Mouse (Mus musculus) liver, embryonic 14.5 days (tissue): ENCODE data around the gene Zfp445. TPM values are rescaled to one million over a fixed set of nuclear protein-coding genes. Genes with fewer than 3 reads are reported as not detected.
A peak's percentile ranks its signal among the peaks of the same experiment; 100 is the strongest.

Experiments
- ATAC-seq: fragments of 200-750 bp; cut with Nextera tagmentation; 2 replicates; pipeline ENCODE4 v1.8.0; 2017; ENCODE audit warnings: moderate number of reproducible peaks, mild to moderate bottlenecking, moderate library complexity; ENCODE audit not compliant: insufficient read depth
- DNase-seq, 3 experiments: peaks; one replicate each; pipeline ENCODE4 v3.0.0-alpha.2; 2012 to 2013; ENCODE audit warnings: low read depth in 3 of 3, low spot score in 3 of 3
- H3K27ac ChIP-seq: fragments of 300-500 bp; sonication (generic); 2 replicates; pipeline ENCODE4 v1.5.1; 2014; ENCODE audit warnings: moderate library complexity, mild to moderate bottlenecking, control low read depth, inconsistent platforms
- H3K27me3 ChIP-seq: fragments of 300-500 bp; sonication (generic); 2 replicates; pipeline ENCODE4 v1.6.1; 2014; ENCODE audit warnings: mild to moderate bottlenecking, low read length, moderate library complexity; ENCODE audit not compliant: control insufficient read depth, insufficient read depth
- H3K36me3 ChIP-seq: fragments of 300-500 bp; sonication (generic); replicated peaks from 2 replicates; pipeline ENCODE4 v1.6.1; 2014; ENCODE audit warnings: low read depth; ENCODE audit not compliant: control insufficient read depth, insufficient read depth
- H3K4me1 ChIP-seq, 2 experiments: fragments of 200-500 bp in 1 of 2; fragments of 300-500 bp in 1 of 2; sonication (generic) in 1 of 2; replicated peaks; 2 replicates each; pipeline ENCODE4 v1.6.1; 2012 to 2014; ENCODE audit warnings: antibody characterized with exemption in 1 of 2, inconsistent platforms in 1 of 2, low read length in 1 of 2; ENCODE audit not compliant: control insufficient read depth in 2 of 2, insufficient read depth in 2 of 2
- H3K4me2 ChIP-seq: fragments of 300-500 bp; sonication (generic); 2 replicates; pipeline ENCODE4 v1.6.1; 2014; ENCODE audit warnings: low read depth, mild to moderate bottlenecking, control low read depth, moderate library complexity
- H3K4me3 ChIP-seq, 2 experiments: fragments of 200-500 bp in 1 of 2; fragments of 300-500 bp in 1 of 2; sonication (generic) in 1 of 2; 2 replicates each; pipeline ENCODE4 v1.5.1; 2012 to 2014; ENCODE audit warnings: low read depth in 2 of 2, low read length in 2 of 2, mild to moderate bottlenecking in 2 of 2, control low read depth in 1 of 2, inconsistent platforms in 1 of 2, moderate library complexity in 1 of 2; ENCODE audit not compliant: insufficient read depth in 1 of 2
- H3K9ac ChIP-seq: fragments of 300-500 bp; sonication (generic); replicated peaks from 2 replicates; pipeline ENCODE4 v1.6.1; 2014; ENCODE audit warnings: mild to moderate bottlenecking, control low read depth, moderate library complexity
- H3K9me3 ChIP-seq: fragments of 300-500 bp; sonication (generic); 2 replicates; pipeline ENCODE4 v1.6.1; 2016; ENCODE audit warnings: low read length, mixed read lengths; ENCODE audit not compliant: control insufficient read depth
- CTCF ChIP-seq: IDR thresholded peaks from 2 replicates; pipeline ENCODE4 v1.5.1; 2016; ENCODE audit warnings: antibody characterized with exemption, low read depth, control low read depth
- EP300 ChIP-seq: IDR thresholded peaks from 2 replicates; pipeline ENCODE4 v1.6.1; 2016; ENCODE audit warnings: antibody characterized with exemption, low read depth
- WGBS: fragments of 180-500 bp; shearing (Covaris S2); extraction: QIAGEN DNeasy Blood & Tissue Kit; methylation state at CpG from one replicate; pipeline ENCODE4 v1.1.7; 2014; ENCODE audit not compliant: insufficient replicate concordance; 5-methylcytosine and 5-hydroxymethylcytosine counted together
- polyA plus RNA-seq, 2 experiments: library from polyadenylated mRNA; depleted of rRNA in 1 of 2; stranded (reverse) in 1 of 2; unstranded in 1 of 2; fragments of >200 nt; fragmentation: Nextera tagmentation in 1 of 2; extraction: Ambion mirVana in 1 of 2; gene quantifications; 2 replicates each; pipeline versions ENCODE4 v1.2.1 to v1.2.3; 2012 to 2014

The Zfp445 gene
- polyA plus RNA-seq, 2 experiments, result 14.1 to 18.0 TPM

DNA sequence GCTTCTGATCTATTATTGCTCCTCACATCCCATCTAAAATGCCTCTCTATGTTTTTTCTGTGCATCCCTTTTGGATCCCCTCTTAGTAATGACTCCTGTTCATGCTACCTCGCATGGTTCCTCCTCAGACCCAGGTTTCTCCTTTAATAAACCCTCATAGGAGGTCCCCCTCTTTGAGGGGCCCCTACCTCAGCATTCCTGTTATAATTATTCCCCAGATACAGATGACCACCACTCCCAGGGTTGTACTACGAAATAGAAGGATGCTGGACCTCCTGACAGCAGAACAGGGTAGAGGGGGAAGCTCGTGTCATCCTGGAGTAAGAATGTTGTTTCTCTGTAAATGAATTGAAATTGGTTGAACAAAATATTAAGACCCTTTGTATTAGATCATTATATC is 19.6 kb upstream of the Zfp445 start, which contains the start of gene Zkscan7:
TSS of gene Zkscan7 (plus strand) at position 301 of the 400 bp plus-strand sequence.
- no peak for DNase-seq
- WGBS, result 53% methylated on average over 3 of the region's 3 CpGs
- H3K9ac ChIP-seq, result no peak within 1 kb of the TSS

GRCm38 (mm10) chr9:122875145-122875544 is 9.3 kb upstream of the Zfp445 start:
- Histone ChIP-seq H3K4me2 (no peak overlapping the region), H3K4me3 (no peak overlapping the region), H3K27me3 (no peaks in the 10 kb centered on the region), H3K9ac (no peak overlapping the region), H3K4me1 (no peaks in the 10 kb centered on the region), H3K36me3 (no peaks in the 10 kb centered on the region), H3K27ac (no peak overlapping the region), H3K9me3 (no peaks in the 10 kb centered on the region)
- ATAC-seq (no peak), DNase-seq (no peak)
- no peak for TF ChIP-seq CTCF
- 63% methylated on average over 2 of the region's 2 CpGs for WGBS

More for the DNA sequence above, 19.6 kb upstream of the Zfp445 start, which contains the start of gene Zkscan7:
- TF ChIP-seq EP300 (no peak), CTCF (no peak)
- no peaks in the 10 kb centered on the region for H3K9me3 ChIP-seq
- ATAC-seq, result no peak
- peak within 1 kb of the TSS in 1 of 2 experiments; percentile 62; a peak in 2 of 4 replicates for H3K4me3 ChIP-seq
- H3K27me3 ChIP-seq, result no peaks in the 10 kb centered on the region
- H3K27ac ChIP-seq, result no peak within 1 kb of the TSS
- H3K36me3 ChIP-seq, result no peaks in the 10 kb centered on the region
- H3K4me1 ChIP-seq, result peaks cover 0 to 2% of the 10 kb centered on the region in 2 experiments; a peak in 1 of 4 replicates
- H3K4me2 ChIP-seq, result peak within 1 kb of the TSS; percentile 83

DNA sequence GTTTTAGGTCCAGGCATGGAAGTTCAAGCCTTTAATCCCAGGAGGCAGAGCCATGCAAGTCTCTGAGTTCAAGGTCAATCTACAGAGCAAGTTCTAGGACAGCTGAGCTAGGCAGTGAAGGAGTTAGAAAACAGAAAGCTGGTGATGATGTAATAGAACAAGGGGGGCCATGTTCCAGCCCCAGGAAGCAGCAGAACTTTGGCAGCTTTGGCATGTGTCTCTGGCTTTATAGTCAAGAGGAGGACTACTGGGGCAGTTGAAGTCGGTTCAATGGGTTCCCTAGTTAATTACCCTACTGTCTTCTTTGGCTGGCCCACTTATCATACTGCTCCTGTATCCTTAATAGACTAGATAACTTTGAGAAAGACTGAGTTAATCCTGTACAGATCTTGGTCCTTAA is 8.8 kb upstream of the Zfp445 start:
- no peak overlapping the region for H3K4me2 ChIP-seq
- no peaks in the 10 kb centered on the region for H3K27me3 ChIP-seq
- 57% methylated on average over 1 of the region's 1 CpGs for WGBS
- H3K36me3 ChIP-seq, result no peaks in the 10 kb centered on the region
- H3K4me3 ChIP-seq, result no peak overlapping the region
- no peaks in the 10 kb centered on the region for H3K4me1 ChIP-seq
- H3K9me3 ChIP-seq, result no peaks in the 10 kb centered on the region
- DNase-seq (no peak), ATAC-seq (no peak)
- no peak overlapping the region for H3K27ac ChIP-seq
- TF ChIP-seq EP300, result no peak
- no peak for TF ChIP-seq CTCF
- no peak overlapping the region for H3K9ac ChIP-seq

- 52% methylated on average over 4 of the region's 4 CpGs for WGBS
- no peak overlapping the region for H3K27ac ChIP-seq
Measured at GRCm38 (mm10) chr9:122872595-122872994, 6.8 kb upstream of the Zfp445 start.

DNA sequence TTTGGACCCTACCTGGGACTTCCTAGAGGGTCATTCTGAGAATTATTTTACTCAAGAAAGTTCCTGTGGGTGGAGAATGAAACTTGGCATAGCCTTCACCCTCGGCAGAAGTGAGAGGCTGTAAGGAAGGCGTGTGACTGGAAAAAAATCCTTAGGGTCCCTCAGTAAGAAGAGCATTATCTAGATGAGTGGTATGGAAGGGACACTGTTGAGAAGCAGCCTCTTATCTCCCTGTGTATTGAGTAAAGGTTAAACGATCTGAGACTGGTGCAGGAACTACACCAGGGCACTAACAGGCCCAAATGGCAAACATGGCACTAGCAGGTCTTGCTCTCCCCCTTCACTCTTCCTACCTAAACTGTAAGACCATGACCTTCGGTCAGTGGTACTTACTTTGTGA is 386 bp upstream of the Zfp445 start:
- H3K4me2 ChIP-seq, result peak overlapping the region; percentile 64
- no peaks in the 10 kb centered on the region for H3K27me3 ChIP-seq
- ATAC-seq, result no peak
- H3K36me3 ChIP-seq, result peaks cover 13% of the 10 kb centered on the region
- no peak for DNase-seq
- WGBS, result 69% methylated on average over 4 of the region's 4 CpGs
- no peak for TF ChIP-seq CTCF
- no peak for TF ChIP-seq EP300
- peaks cover 15 to 16% of the 10 kb centered on the region in 2 experiments for H3K4me1 ChIP-seq
- H3K9me3 ChIP-seq, result peaks cover 2% of the 10 kb centered on the region
- peak overlapping the region; percentile 63 to 76 for H3K4me3 ChIP-seq
- no peak overlapping the region for H3K27ac ChIP-seq
- H3K9ac ChIP-seq, result no peak overlapping the region

More at GRCm38 (mm10) chr9:122872595-122872994, 6.8 kb upstream of the Zfp445 start:
- no peaks in the 10 kb centered on the region for H3K4me1 ChIP-seq
- H3K36me3 ChIP-seq, result no peaks in the 10 kb centered on the region
- no peak for ATAC-seq
- TF ChIP-seq CTCF (no peak), EP300 (no peak)
- no peaks in the 10 kb centered on the region for H3K9me3 ChIP-seq
- no peak overlapping the region for H3K4me3 ChIP-seq
- no peaks in the 10 kb centered on the region for H3K27me3 ChIP-seq
- no peak for DNase-seq
- H3K9ac ChIP-seq, result no peak overlapping the region
- H3K4me2 ChIP-seq, result no peak overlapping the region
